Mouse (Mus musculus): ENCODE measurements at regions not wholly inside any gene's neighbourhood (a gene's known extent, or its start where the extent isn't known, plus 50 kb on each side); places are given as distances from the start of the nearest gene placed in this dataset.
A peak's percentile ranks its signal among the peaks of the same experiment; 100 is the strongest.

DNA sequence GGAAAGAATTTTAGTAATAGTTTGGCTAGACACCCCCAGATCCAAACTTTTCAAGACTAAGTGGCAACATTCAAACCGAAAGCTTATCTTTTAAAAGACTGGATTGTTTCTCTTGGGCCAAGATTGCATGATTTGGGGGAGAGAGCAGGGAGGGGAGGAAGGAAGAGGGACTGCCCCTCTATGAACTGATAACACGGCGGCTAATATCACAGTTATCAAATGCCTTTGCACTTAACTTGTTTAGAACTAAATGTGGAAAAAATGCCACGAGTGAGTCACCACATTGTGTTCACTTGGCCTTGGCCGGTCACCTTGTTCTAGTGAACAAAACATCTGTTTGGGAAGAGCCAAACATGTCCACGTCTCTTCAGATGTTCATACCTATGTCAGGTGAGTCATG is 92.3 kb downstream of the Tes start:
- DNase-seq (ENCODE audit: low read depth, low spot score): no peak

GRCm38 (mm10) chr6:17169971-17170781 is 105.2 kb downstream of the Tes start:
- no peak for DNase-seq (ENCODE audit: low read depth, low spot score)

GRCm38 (mm10) chr6:17170782-17171272 is 105.9 kb downstream of the Tes start:
- DNase-seq (ENCODE audit: low read depth, low spot score): no peak

DNA sequence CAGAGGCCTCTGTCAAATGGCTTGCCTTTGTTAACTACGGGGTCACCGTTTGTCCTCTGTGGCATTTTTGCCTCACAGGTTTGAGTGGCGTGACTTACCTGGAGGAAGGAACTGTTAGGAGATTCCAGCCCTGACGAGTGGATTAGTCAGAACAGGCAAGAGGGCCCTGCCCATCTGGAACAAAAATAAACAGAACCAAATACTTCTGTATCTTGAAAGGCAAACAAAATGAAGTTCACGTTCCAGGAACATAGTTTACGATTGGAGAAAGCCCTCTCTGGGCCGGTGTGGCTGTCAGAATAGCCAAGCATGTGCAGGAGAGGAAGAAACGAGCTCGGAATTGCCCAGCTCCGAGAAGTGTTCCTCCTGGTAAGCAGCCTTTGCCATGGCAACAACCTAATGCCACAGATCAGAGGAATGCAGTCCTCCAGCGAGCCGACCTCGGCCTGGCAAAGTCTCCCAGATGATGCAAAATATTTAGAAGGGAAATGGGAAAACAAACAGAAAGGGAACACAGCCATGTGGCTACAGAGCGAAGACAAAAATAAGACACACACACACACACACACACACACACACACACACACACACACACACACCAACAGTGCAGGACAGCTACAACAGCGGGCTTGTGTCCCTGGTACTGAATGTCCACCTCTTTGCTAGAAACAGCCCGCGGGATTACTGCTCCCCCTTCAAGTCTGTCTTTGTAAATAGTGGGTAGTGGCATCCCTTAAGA is 106.5 kb downstream of the Tes start:
- DNase-seq (ENCODE audit: low read depth, low spot score): peak; percentile 66

GRCm38 (mm10) chr6:17172050-17172449 is 107.1 kb downstream of the Tes start:
- no peak for DNase-seq (ENCODE audit: low read depth, low spot score)

GRCm38 (mm10) chr6:17177153-17177552 is 103.8 kb upstream of the Cav2 start:
- no peak for DNase-seq (ENCODE audit: low read depth, low spot score)

- DNase-seq (ENCODE audit: low read depth, low spot score): no peak
Observed at GRCm38 (mm10) chr6:17179476-17179875, 101.5 kb upstream of the Cav2 start.

DNA sequence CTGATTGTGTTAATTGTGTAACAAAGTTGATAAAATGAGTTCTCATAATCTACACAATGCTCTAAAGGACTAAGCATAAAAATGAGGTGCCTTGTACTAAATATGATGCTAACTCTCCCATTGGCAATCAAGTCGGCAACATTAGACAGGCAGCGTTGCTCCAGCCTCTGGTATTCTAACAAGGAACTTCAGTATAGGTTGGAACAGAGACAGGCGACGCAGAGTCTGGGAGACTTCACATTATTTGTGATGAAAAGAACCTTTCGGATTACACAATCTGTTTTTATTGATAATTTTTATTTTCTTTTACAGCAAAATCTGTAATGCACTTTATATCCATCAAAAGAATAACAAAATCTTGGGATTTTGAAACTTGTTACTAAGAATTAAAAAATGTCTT is 94.4 kb upstream of the Cav2 start:
- DNase-seq (ENCODE audit: low read depth, low spot score): no peak

DNA sequence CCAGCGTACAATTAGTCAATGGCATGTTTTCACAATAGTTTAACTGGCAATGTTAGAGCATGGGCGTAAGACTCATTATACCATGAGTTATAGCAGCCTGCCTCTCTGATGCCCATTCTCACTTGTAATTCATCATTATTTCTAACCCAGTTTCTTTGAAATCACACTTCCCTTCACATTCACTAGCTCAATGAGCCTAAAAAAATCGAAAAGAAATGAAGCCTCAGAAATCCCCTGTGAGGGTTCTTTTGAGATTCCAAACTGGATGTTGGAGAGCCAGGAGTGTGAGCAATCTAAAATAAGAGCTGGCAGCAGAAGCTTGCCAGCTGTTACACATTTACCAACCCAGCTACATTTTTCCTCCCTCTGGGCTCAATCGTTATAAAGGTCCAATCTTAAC is 93.9 kb upstream of the Cav2 start:
- DNase-seq (ENCODE audit: low read depth, low spot score): no peak

- no peak for DNase-seq (ENCODE audit: low read depth, low spot score)
Observed at GRCm38 (mm10) chr6:17195538-17195937, 85.4 kb upstream of the Cav2 start.

DNA sequence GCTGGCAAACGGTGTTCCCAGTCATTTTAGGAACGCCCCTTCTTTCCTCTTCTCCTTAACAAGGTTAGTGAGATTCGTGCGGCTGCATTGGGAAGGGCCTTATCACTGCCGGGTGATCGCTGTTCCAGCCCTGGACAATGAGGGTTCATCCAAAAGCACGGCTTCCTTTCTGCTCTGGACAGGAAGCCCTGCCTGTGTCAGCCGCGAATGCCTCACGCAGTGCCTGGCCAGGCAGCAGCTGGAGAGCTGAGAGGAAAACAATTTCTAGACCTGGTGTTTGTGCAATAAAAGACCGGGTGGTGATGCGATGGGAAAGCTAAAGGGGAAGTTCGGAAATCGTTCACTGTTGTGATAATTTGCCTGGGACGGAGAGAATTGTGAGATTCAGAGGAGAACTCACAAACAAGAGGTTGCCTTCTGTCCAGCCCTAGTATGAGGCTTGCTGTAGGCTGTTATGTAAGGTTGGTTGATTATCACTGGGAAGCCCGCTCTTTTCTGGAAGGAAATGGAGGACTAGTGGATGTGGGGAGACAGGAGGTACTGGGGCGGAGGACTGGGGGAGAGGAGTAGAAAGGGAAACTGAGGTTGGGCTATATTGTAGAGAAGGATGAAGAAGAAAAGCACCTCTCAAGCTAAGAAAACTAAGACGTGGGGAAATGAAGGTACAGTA is 83.1 kb upstream of the Cav2 start:
- no peak for DNase-seq (ENCODE audit: low read depth, low spot score)

DNA sequence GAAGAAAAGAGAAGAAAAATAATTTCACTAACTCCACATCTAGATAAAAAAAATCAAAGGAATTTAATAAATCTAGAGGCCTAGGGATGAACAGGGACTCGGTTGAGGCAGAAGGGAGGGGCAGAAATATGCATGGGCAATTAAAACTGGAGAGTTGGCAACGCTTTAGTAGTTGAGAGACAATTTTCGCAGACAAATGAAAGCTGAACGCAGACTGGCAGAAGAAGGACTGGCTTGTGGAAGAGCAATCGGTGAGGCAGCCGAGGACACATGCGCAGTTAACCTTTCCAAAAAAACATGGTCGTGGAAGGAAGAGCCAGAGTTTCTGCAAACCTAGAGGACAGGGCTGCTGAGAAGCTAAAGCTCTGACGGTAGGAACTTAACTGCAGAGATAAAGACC is 82.1 kb upstream of the Cav2 start:
- no peak for DNase-seq (ENCODE audit: low read depth, low spot score)

GRCm38 (mm10) chr6:17201916-17202636 is 78.9 kb upstream of the Cav2 start:
- no peak for DNase-seq (ENCODE audit: low read depth, low spot score)

GRCm38 (mm10) chr6:17203302-17203701 is 77.7 kb upstream of the Cav2 start:
- no peak for DNase-seq (ENCODE audit: low read depth, low spot score)

DNA sequence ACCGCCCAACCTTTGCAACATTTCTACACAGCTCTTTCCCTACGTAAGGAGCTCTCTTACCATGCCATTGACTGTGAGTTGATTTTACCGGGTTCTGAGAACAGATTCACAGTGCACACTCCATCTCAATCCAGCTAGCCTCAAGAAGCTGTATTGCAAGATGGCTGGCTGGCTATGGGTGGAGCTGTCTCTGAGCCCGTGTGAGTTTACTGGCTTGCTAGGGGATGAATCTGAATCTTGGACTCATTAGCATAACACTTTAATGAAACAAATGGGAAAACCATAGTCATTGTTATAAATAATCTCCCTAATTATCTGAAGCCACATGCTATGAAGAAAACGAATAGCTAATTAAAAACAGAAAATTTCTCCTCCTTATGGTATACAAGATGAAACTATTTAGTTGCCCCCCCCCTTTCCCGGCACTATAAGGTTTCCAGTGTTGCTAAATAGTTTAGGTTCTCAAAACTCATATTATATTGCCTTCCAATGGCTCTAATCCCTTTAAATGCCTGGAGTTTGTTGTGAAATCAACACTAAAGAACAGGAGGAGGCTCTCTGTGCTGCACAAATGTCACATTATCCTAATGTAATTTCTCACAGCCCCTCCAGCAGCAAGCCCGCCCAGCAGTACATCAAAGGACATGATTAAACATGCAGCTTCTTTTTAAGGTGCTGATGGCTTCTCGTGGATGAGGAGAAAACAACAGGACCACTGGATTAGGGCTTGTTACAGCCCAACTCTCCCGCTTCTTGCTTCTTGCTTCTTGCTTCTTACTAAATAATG is 76.9 kb upstream of the Cav2 start:
- DNase-seq (ENCODE audit: low read depth, low spot score): no peak

GRCm38 (mm10) chr6:17206932-17207331 is 74.1 kb upstream of the Cav2 start:
- no peak for DNase-seq (ENCODE audit: low read depth, low spot score)

GRCm38 (mm10) chr6:17209792-17210191 is 71.2 kb upstream of the Cav2 start:
- no peak for DNase-seq (ENCODE audit: low read depth, low spot score)

- no peak for DNase-seq (ENCODE audit: low read depth, low spot score)
Observed at GRCm38 (mm10) chr6:17211346-17211745, 69.6 kb upstream of the Cav2 start.

GRCm38 (mm10) chr6:17214774-17215173 is 66.2 kb upstream of the Cav2 start:
- DNase-seq (ENCODE audit: low read depth, low spot score): peak; percentile 49

GRCm38 (mm10) chr6:17216442-17216841 is 64.5 kb upstream of the Cav2 start:
- no peak for DNase-seq (ENCODE audit: low read depth, low spot score)

DNA sequence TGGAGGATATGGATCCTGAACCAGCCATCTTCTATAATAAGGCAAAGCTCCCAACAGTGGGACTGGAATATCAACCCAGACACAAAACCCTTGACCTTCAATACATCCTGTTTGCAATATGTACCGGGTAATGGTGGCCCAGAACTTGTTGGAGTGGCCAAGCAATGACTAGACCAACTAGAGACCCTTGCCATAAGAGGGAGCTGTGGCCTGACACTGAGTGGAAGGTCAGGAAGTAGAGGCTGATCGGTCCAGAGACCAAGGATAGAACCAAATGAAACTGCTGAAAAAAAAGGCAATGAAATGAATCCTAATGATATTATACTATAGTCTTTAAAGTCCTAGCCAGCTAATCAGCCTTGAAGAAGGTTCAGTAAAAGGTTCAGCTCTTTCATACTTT is 57.2 kb upstream of the Cav2 start:
- no peak for DNase-seq (ENCODE audit: low read depth, low spot score)
